19 mouse cellular contexts compared by ENCODE assay signal in the genomic region with DNA sequence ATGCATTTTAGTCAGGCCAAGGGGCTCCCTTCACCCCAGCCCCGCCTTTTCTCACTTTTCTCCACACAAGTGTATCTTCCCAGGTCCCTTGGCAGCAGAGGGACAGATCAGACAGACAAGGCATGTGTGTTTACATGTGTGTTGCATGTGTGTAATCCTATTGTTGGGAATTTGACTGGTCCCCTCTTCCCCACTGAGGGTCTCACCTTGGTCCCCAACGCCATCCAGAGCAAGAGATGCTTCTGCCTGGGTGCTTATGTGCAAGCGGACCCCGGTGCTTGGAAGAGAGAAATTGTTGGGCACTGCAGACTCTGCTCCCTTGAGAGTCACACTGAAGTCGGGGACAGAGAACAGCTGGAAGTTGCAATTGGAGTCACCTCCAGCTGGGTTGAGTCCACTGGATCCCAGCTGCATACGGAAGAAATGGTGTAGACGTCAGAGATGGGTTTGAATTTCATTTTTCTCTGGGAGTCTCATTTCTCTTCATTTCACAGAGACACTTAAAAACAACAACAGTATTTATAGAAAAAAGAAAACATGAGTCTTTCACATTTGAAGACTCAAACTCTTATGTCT. TPM values are rescaled to one million over a fixed set of nuclear protein-coding genes. Genes with fewer than 3 reads are reported as not detected.
A peak's percentile ranks its signal among the peaks of the same experiment; 100 is the strongest.
DNase-seq lines count a peak whose midpoint lies in the region; ATAC-seq and TF ChIP-seq lines count a peak whose summit lies in the region.
"Had no signal": no experiment of that assay in that cellular context is flagged by ENCODE, and none has a peak within 500 bp of the region (broad histone marks: within the 10 kb centered on the region; RNA-seq: fewer than 3 reads in every experiment).

No protein-coding gene starts in this region.

- no peak overlapping the region for H3K4me3 ChIP-seq in kidney, embryonic 16.5 days (ENCODE audit: low read length)
- no peak overlapping the region for H3K4me3 ChIP-seq in lung, embryonic 14.5 days (ENCODE audit: low read depth, low read length)
- H3K4me3 ChIP-seq: embryonic facial prominence, embryonic 12.5 days; forebrain, embryonic 15.5 days; heart, embryonic 15.5 days; hindbrain, embryonic 13.5 days had no signal

- 74% methylated on average over 7 of the region's 7 CpGs for WGBS in kidney, embryonic 16.5 days
- 71% methylated on average over 7 of the region's 7 CpGs for whole genome bisulfite sequencing in lung, embryonic 14.5 days

- intact Hi-C loops in heart, postnatal 36 days (cut with DNase I), result loop anchor here (2.0 to 5.0 kb wide), 2 partner anchors 79 to 337 kb away; no protein-coding TSS in a partner anchor

- TF ChIP-seq CTCF in lung, embryonic 14.5 days (IDR thresholded peaks at IDR 0.05; ENCODE audit: low read depth), result no peak

- 0 out of 2 replicates have a peak, but pooled peaks have one; percentile 36 for ATAC-seq in kidney, embryonic 16.5 days (ENCODE audit: low FRiP score, low TSS enrichment)
- ATAC-seq in lung, embryonic 14.5 days (ENCODE audit: insufficient read depth), result no peak
- ATAC-seq: activated CD4-positive, CD25-positive, alpha-beta regulatory T cell, adult 4 months; forebrain, embryonic 15.5 days; hindbrain, postnatal 0 days; Patski had no signal

- peaks cover 16% of the 10 kb centered on the region; the same call in 1 of the 2 replicates for H3K36me3 ChIP-seq in kidney, embryonic 16.5 days (ENCODE audit: insufficient read depth, low read length)
- H3K36me3 ChIP-seq in lung, embryonic 14.5 days (ENCODE audit: insufficient read depth), result peaks cover 26% of the 10 kb centered on the region; the same call in 1 of the 2 replicates
- H3K36me3 ChIP-seq: embryonic facial prominence, embryonic 12.5 days; forebrain, embryonic 15.5 days; heart, embryonic 15.5 days; hindbrain, embryonic 13.5 days had no signal

- 0 out of 2 replicates have a peak, but pooled peaks cover 7% of the 10 kb centered on the region for H3K4me1 ChIP-seq in kidney, embryonic 16.5 days (ENCODE audit: insufficient read depth, low read length)
- H3K4me1 ChIP-seq in lung, embryonic 14.5 days (ENCODE audit: insufficient read depth), result no peaks in the 10 kb centered on the region
- H3K4me1 ChIP-seq: embryonic facial prominence, embryonic 12.5 days; heart, embryonic 15.5 days; hindbrain, embryonic 13.5 days had no signal

- H3K27ac ChIP-seq in kidney, embryonic 16.5 days (ENCODE audit: low read length), result 0 out of 2 replicates have a peak overlapping the region, but pooled peaks have one; percentile 43
- no peak overlapping the region for H3K27ac ChIP-seq in lung, embryonic 14.5 days (ENCODE audit: low read depth)
- H3K27ac ChIP-seq: embryonic facial prominence, embryonic 12.5 days; forebrain, embryonic 15.5 days; heart, embryonic 15.5 days; hindbrain, embryonic 13.5 days; hindbrain, postnatal 0 days had no signal

- no peak overlapping the region for H3K4me2 ChIP-seq in kidney, embryonic 16.5 days (replicated peaks; ENCODE audit: low read depth, low read length)
- no peak overlapping the region for H3K4me2 ChIP-seq in lung, embryonic 14.5 days
- H3K4me2 ChIP-seq: embryonic facial prominence, embryonic 12.5 days; forebrain, embryonic 15.5 days; heart, embryonic 15.5 days; hindbrain, embryonic 13.5 days had no signal

- H3K27me3 ChIP-seq in kidney, embryonic 16.5 days (ENCODE audit: insufficient read depth, low read length), result no peaks in the 10 kb centered on the region
- H3K27me3 ChIP-seq in lung, embryonic 14.5 days (ENCODE audit: insufficient read depth, low read length), result no peaks in the 10 kb centered on the region
- H3K27me3 ChIP-seq: CH12.LX; embryonic facial prominence, embryonic 12.5 days; forebrain, embryonic 15.5 days; heart, embryonic 15.5 days; hindbrain, embryonic 13.5 days; Patski had no signal

- no peak overlapping the region for H3K9ac ChIP-seq in kidney, embryonic 16.5 days (replicated peaks; ENCODE audit: low read length)
- H3K9ac ChIP-seq in lung, embryonic 14.5 days, result no peak overlapping the region
- H3K9ac ChIP-seq: embryonic facial prominence, embryonic 12.5 days; forebrain, embryonic 15.5 days; heart, embryonic 15.5 days; hindbrain, embryonic 13.5 days had no signal

- DNase-seq in heart, adult 18-20 months, result peak; percentile 24 to 26
- no peak for DNase-seq in heart, postnatal 36 days
- no peak for DNase-seq in kidney, adult 11 months
- peak; percentile 53 for DNase-seq in lung, embryonic 14.5 days
- DNase-seq in lung, postnatal 14 days, result no peak
- DNase-seq: adrenal gland, postnatal 14 days; cerebellum, adult 11-12 months; cerebellum, adult 9-10 months; cerebellum, postnatal 25 days; gastrocnemius, postnatal 10 days had no signal

- H3K9me3 ChIP-seq in kidney, embryonic 16.5 days (ENCODE audit: low read length), result no peaks in the 10 kb centered on the region
- no peaks in the 10 kb centered on the region for H3K9me3 ChIP-seq in lung, embryonic 14.5 days (ENCODE audit: low read depth, low read length)
- H3K9me3 ChIP-seq: embryonic facial prominence, embryonic 12.5 days; forebrain, embryonic 15.5 days; heart, embryonic 15.5 days; hindbrain, embryonic 13.5 days had no signal

RNA-seq across cellular contexts. Expression of a gene that starts 25.0 kb away (rescaled TPM):
- under 1 TPM; 0.69 to 0.90 TPM for total RNA-seq in heart, adult 18-20 months (2021)
- 1 to 10 TPM in 1 of 2 experiments, under 1 TPM in 1; 0.87 to 1.3 TPM for total RNA-seq in heart, postnatal 36 days (2021)
- 16.7 and 18.0 TPM in 2 replicates for polyA plus RNA-seq in kidney, embryonic 16.5 days (2015; fragmentation: Nextera tagmentation; extraction: Ambion mirVana)
- 20.6 and 21.7 TPM in 2 replicates for polyA plus RNA-seq in lung, embryonic 14.5 days (2014; fragmentation: Nextera tagmentation; extraction: Ambion mirVana)

Comparison
In these comparisons a context has a peak if more than half of its experiments do, and no peak if none do; other contexts are left out.
1. DNase-seq: peak in heart, adult 18-20 months (2 of 2) and lung, embryonic 14.5 days (single experiment); none in heart, postnatal 36 days (0 of 2), kidney, adult 11 months (single experiment) and lung, postnatal 14 days (single experiment).